15 mouse cellular contexts compared by ENCODE assay signal in the genomic region with DNA sequence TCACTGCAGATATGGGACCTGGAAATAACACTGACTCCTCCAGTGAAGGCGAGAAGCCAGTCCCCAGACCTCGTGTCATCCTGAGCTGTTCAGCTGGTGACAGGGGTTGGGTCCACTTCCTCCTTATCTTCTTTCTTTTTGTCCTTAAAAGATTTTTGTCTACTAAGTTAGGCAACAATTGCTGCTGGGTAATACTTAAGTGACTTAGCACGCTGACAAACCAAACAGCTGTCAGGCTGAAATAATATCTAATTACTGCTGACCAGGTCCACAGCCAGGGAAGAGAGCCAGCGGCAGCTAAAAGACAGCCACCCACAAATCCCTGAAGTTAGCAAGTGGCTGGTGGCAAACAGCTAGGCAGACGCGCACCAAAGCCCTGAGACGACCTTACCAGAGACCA. TPM values are rescaled to one million over a fixed set of nuclear protein-coding genes. Genes with fewer than 3 reads are reported as not detected.
DNase-seq lines count a peak whose midpoint lies in the region; ATAC-seq and TF ChIP-seq lines count a peak whose summit lies in the region.
"Had no signal": no experiment of that assay in that cellular context is flagged by ENCODE, and none has a peak within 500 bp of the region (broad histone marks: within the 10 kb centered on the region; RNA-seq: fewer than 3 reads in every experiment).

No protein-coding gene starts in this region.

- H3K27me3 ChIP-seq in liver, embryonic 15.5 days = no peaks in the 10 kb centered on the region
- H3K27me3 ChIP-seq in liver, embryonic 11.5 days (replicated peaks; ENCODE audit: control insufficient read depth, insufficient read depth, low read length) = no peaks in the 10 kb centered on the region
- no peaks in the 10 kb centered on the region for H3K27me3 ChIP-seq in heart, embryonic 12.5 days (replicated peaks)
- no peaks in the 10 kb centered on the region for H3K27me3 ChIP-seq in myocyte (ENCODE audit: control insufficient read depth, insufficient read depth, insufficient read length)
- no peaks in the 10 kb centered on the region for H3K27me3 ChIP-seq in liver, postnatal 0 days (ENCODE audit: insufficient read depth, low read length)
- H3K27me3 ChIP-seq: liver, embryonic 12.5 days had no signal

- no peaks in the 10 kb centered on the region; the same call in 1 of the 2 replicates for H3K4me1 ChIP-seq in liver, embryonic 15.5 days (replicated peaks)
- peaks cover 5% of the 10 kb centered on the region; the same call in 1 of the 2 replicates for H3K4me1 ChIP-seq in liver, embryonic 11.5 days (replicated peaks; ENCODE audit: control insufficient read depth, insufficient read depth, low read length)
- H3K4me1 ChIP-seq in brown adipose tissue, adult 24 weeks (ENCODE audit: control insufficient read depth, insufficient read depth, insufficient read length, low read length) = peaks cover 4% of the 10 kb centered on the region
- H3K4me1 ChIP-seq in heart, embryonic 12.5 days (replicated peaks) = peaks cover 21% of the 10 kb centered on the region
- no peaks in the 10 kb centered on the region for H3K4me1 ChIP-seq in liver, postnatal 0 days (ENCODE audit: insufficient read depth)
- H3K4me1 ChIP-seq: liver, embryonic 12.5 days had no signal

- no peak for TF ChIP-seq EP300 in liver, postnatal 0 days (IDR thresholded peaks at IDR 0.05; ENCODE audit: low read depth)

- no peak for DNase-seq in liver, embryonic 11.5 days (ENCODE audit: low spot score)
- DNase-seq in cerebellum, postnatal 4 days (ENCODE audit: low spot score in 2 of 2) = no peak
- DNase-seq in liver, postnatal 0 days = no peak
- DNase-seq: adrenal gland, adult 8-10 months; cerebellum, adult 18-20 months; kidney, adult 9 months; thymus, postnatal 14 days had no signal

- no peak overlapping the region for H3ac ChIP-seq in myocyte (ENCODE audit: control insufficient read depth, insufficient read length)

- no peak for TF ChIP-seq POLR2A in myocyte (IDR thresholded peaks at IDR 0.05; ENCODE audit: insufficient read length, low read depth)

- H3K9me3 ChIP-seq in liver, embryonic 15.5 days (replicated peaks) = no peaks in the 10 kb centered on the region
- no peaks in the 10 kb centered on the region for H3K9me3 ChIP-seq in liver, embryonic 11.5 days (ENCODE audit: control insufficient read depth, low read length)
- 0 out of 2 replicates have a peak, but pooled peaks cover 6% of the 10 kb centered on the region for H3K9me3 ChIP-seq in heart, embryonic 12.5 days (replicated peaks)
- H3K9me3 ChIP-seq in liver, postnatal 0 days (ENCODE audit: low read length) = no peaks in the 10 kb centered on the region
- H3K9me3 ChIP-seq: midbrain, embryonic 10.5 days had no signal

- no peaks in the 10 kb centered on the region for H3K79me2 ChIP-seq in myocyte (ENCODE audit: control insufficient read depth, insufficient read depth)

- H3K36me3 ChIP-seq in liver, embryonic 15.5 days (replicated peaks) = peaks cover 68% of the 10 kb centered on the region
- H3K36me3 ChIP-seq in liver, embryonic 11.5 days (ENCODE audit: control insufficient read depth, insufficient read depth, low read length) = peaks cover 38% of the 10 kb centered on the region
- H3K36me3 ChIP-seq in heart, embryonic 12.5 days = peaks cover 48% of the 10 kb centered on the region
- H3K36me3 ChIP-seq in myocyte (ENCODE audit: control insufficient read depth, insufficient read depth) = peaks cover 11% of the 10 kb centered on the region
- H3K36me3 ChIP-seq in liver, postnatal 0 days (replicated peaks; ENCODE audit: insufficient read depth, low read length) = peaks cover 60% of the 10 kb centered on the region

- TF ChIP-seq CTCF in liver, postnatal 0 days (IDR thresholded peaks at IDR 0.05; ENCODE audit: low read depth) = no peak

- WGBS in liver, embryonic 15.5 days (ENCODE audit: insufficient replicate concordance) = 56% methylated on average over 7 of the region's 7 CpGs
- WGBS in liver, embryonic 11.5 days = 59% methylated on average over 7 of the region's 7 CpGs
- WGBS in heart, embryonic 12.5 days = 36% methylated on average over 7 of the region's 7 CpGs
- 72% methylated on average over 7 of the region's 7 CpGs for WGBS in liver, postnatal 0 days (ENCODE audit: insufficient replicate concordance)

- no peak overlapping the region for H3K4me2 ChIP-seq in liver, embryonic 15.5 days
- H3K4me2 ChIP-seq in liver, embryonic 11.5 days = no peak overlapping the region
- no peak overlapping the region for H3K4me2 ChIP-seq in heart, embryonic 12.5 days
- peak overlapping the region; percentile 27 for H3K4me2 ChIP-seq in myocyte (ENCODE audit: low read depth)
- no peak overlapping the region for H3K4me2 ChIP-seq in liver, postnatal 0 days (ENCODE audit: low read depth, low read length)
- H3K4me2 ChIP-seq: liver, embryonic 12.5 days had no signal

- H3K4me3 ChIP-seq in liver, embryonic 15.5 days (replicated peaks) = no peak overlapping the region
- no peak overlapping the region for H3K4me3 ChIP-seq in liver, embryonic 11.5 days (ENCODE audit: low read depth, low read length)
- no peak overlapping the region for H3K4me3 ChIP-seq in brown adipose tissue, adult 24 weeks (ENCODE audit: insufficient read depth, low read depth, low read length)
- H3K4me3 ChIP-seq in heart, embryonic 12.5 days = no peak overlapping the region
- no peak overlapping the region for H3K4me3 ChIP-seq in myocyte
- H3K4me3 ChIP-seq in liver, postnatal 0 days (ENCODE audit: low read depth, low read length) = no peak overlapping the region
- H3K4me3 ChIP-seq: left cerebral cortex, adult 2 months; liver, embryonic 12.5 days; midbrain, embryonic 10.5 days had no signal

- ATAC-seq in liver, embryonic 15.5 days (ENCODE audit: insufficient read depth) = no peak
- ATAC-seq in liver, embryonic 11.5 days (replicated peaks; ENCODE audit: low FRiP score) = no peak
- no peak for ATAC-seq in heart, embryonic 12.5 days (ENCODE audit: insufficient number of reproducible peaks, low FRiP score)
- no peak for ATAC-seq in liver, postnatal 0 days
- ATAC-seq: hindbrain, embryonic 16.5 days; liver, embryonic 12.5 days had no signal

- H3K27ac ChIP-seq in liver, embryonic 15.5 days (replicated peaks) = 0 out of 2 replicates have a peak overlapping the region, but pooled peaks have one; percentile 2
- no peak overlapping the region for H3K27ac ChIP-seq in liver, embryonic 11.5 days (ENCODE audit: low read depth, low read length)
- H3K27ac ChIP-seq in brown adipose tissue, adult 24 weeks (replicated peaks; ENCODE audit: low read depth, low read length) = 0 out of 2 replicates have a peak overlapping the region, but pooled peaks have one; percentile 31
- H3K27ac ChIP-seq in heart, embryonic 12.5 days (ENCODE audit: poor library complexity, severe bottlenecking) = peak overlapping the region; percentile 53; the same call in 1 of the 2 replicates
- H3K27ac ChIP-seq in liver, postnatal 0 days (ENCODE audit: low read depth) = no peak overlapping the region
- H3K27ac ChIP-seq: left cerebral cortex, adult 2 months; liver, embryonic 12.5 days; midbrain, embryonic 10.5 days had no signal

- H3K9ac ChIP-seq in liver, embryonic 15.5 days = no peak overlapping the region
- H3K9ac ChIP-seq in liver, embryonic 11.5 days (ENCODE audit: low read depth, low read length) = no peak overlapping the region
- H3K9ac ChIP-seq in heart, embryonic 12.5 days = no peak overlapping the region
- H3K9ac ChIP-seq in liver, postnatal 0 days (replicated peaks) = no peak overlapping the region
- H3K9ac ChIP-seq: liver, embryonic 12.5 days had no signal

RNA-seq across cellular contexts. Expression of a gene that starts 34.8 kb away (rescaled TPM):
- polyA plus RNA-seq in liver, embryonic 15.5 days (2015; fragmentation: Nextera tagmentation; extraction: Ambion mirVana) = 1.5 and 1.9 TPM in 2 replicates
- polyA plus RNA-seq in liver, embryonic 11.5 days (2014; fragmentation: Nextera tagmentation; extraction: Ambion mirVana) = 3.1 and 3.8 TPM in 2 replicates
- polyA plus RNA-seq in brown adipose tissue, adult 24 weeks (2012; ENCODE audit: insufficient read depth, insufficient read length, missing spikeins) = 9.4 and 11.1 TPM in 2 replicates
- 6.5 and 7.0 TPM in 2 replicates for polyA plus RNA-seq in heart, embryonic 12.5 days (2016; fragmentation: Nextera tagmentation; extraction: Ambion mirVana)
- 10.4 TPM for polyA plus RNA-seq in myocyte (2012; fragmentation: generic; extraction: Trizol)
- 1.6 and 1.9 TPM in 2 replicates for polyA plus RNA-seq in liver, postnatal 0 days (2015; fragmentation: Nextera tagmentation; extraction: Ambion mirVana)

RNA-seq across cellular contexts. Expression of a gene that starts 42.8 kb away (rescaled TPM):
- polyA plus RNA-seq in liver, embryonic 15.5 days (2015; fragmentation: Nextera tagmentation; extraction: Ambion mirVana) = not detected in 2 replicates
- not detected in 2 replicates for polyA plus RNA-seq in liver, embryonic 11.5 days (2014; fragmentation: Nextera tagmentation; extraction: Ambion mirVana)
- not detected in 2 replicates for polyA plus RNA-seq in brown adipose tissue, adult 24 weeks (2012; ENCODE audit: insufficient read depth, insufficient read length, missing spikeins)
- not detected in 2 replicates for polyA plus RNA-seq in heart, embryonic 12.5 days (2016; fragmentation: Nextera tagmentation; extraction: Ambion mirVana)
- polyA plus RNA-seq in myocyte (2012; fragmentation: generic; extraction: Trizol) = not detected
- not detected in 2 replicates for polyA plus RNA-seq in liver, postnatal 0 days (2015; fragmentation: Nextera tagmentation; extraction: Ambion mirVana)
- polyA plus RNA-seq: liver, embryonic 12.5 days had no signal

RNA-seq across cellular contexts. Expression of a gene that starts 45.0 kb away (rescaled TPM):
- 20.6 and 22.5 TPM in 2 replicates for polyA plus RNA-seq in liver, embryonic 15.5 days (2015; fragmentation: Nextera tagmentation; extraction: Ambion mirVana)
- 46.0 and 50.1 TPM in 2 replicates for polyA plus RNA-seq in liver, embryonic 11.5 days (2014; fragmentation: Nextera tagmentation; extraction: Ambion mirVana)
- 15.1 and 18.4 TPM in 2 replicates for polyA plus RNA-seq in brown adipose tissue, adult 24 weeks (2012; ENCODE audit: insufficient read depth, insufficient read length, missing spikeins)
- 35.0 and 35.3 TPM in 2 replicates for polyA plus RNA-seq in heart, embryonic 12.5 days (2016; fragmentation: Nextera tagmentation; extraction: Ambion mirVana)
- polyA plus RNA-seq in myocyte (2012; fragmentation: generic; extraction: Trizol) = 12.0 TPM
- 15.4 and 16.4 TPM in 2 replicates for polyA plus RNA-seq in liver, postnatal 0 days (2015; fragmentation: Nextera tagmentation; extraction: Ambion mirVana)

RNA-seq across cellular contexts. Expression of a gene that starts 45.8 kb away (rescaled TPM):
- not detected in 2 replicates for polyA plus RNA-seq in liver, embryonic 15.5 days (2015; fragmentation: Nextera tagmentation; extraction: Ambion mirVana)
- not detected in 2 replicates for polyA plus RNA-seq in liver, embryonic 11.5 days (2014; fragmentation: Nextera tagmentation; extraction: Ambion mirVana)
- polyA plus RNA-seq in brown adipose tissue, adult 24 weeks (2012; ENCODE audit: insufficient read depth, insufficient read length, missing spikeins) = not detected in 2 replicates
- polyA plus RNA-seq in heart, embryonic 12.5 days (2016; fragmentation: Nextera tagmentation; extraction: Ambion mirVana) = not detected in 2 replicates
- 0.05 TPM for polyA plus RNA-seq in myocyte (2012; fragmentation: generic; extraction: Trizol)
- not detected in 2 replicates for polyA plus RNA-seq in liver, postnatal 0 days (2015; fragmentation: Nextera tagmentation; extraction: Ambion mirVana)
- polyA plus RNA-seq: liver, embryonic 12.5 days had no signal

RNA-seq across cellular contexts. Expression of a gene that starts 53.6 kb away (rescaled TPM):
- polyA plus RNA-seq in liver, embryonic 15.5 days (2015; fragmentation: Nextera tagmentation; extraction: Ambion mirVana) = 8.2 and 8.7 TPM in 2 replicates
- polyA plus RNA-seq in liver, embryonic 11.5 days (2014; fragmentation: Nextera tagmentation; extraction: Ambion mirVana) = 26.3 and 27.8 TPM in 2 replicates
- polyA plus RNA-seq in brown adipose tissue, adult 24 weeks (2012; ENCODE audit: insufficient read depth, insufficient read length, missing spikeins) = 18.9 and 34.2 TPM in 2 replicates
- 6.6 and 8.3 TPM in 2 replicates for polyA plus RNA-seq in heart, embryonic 12.5 days (2016; fragmentation: Nextera tagmentation; extraction: Ambion mirVana)
- 27.2 TPM for polyA plus RNA-seq in myocyte (2012; fragmentation: generic; extraction: Trizol)
- polyA plus RNA-seq in liver, postnatal 0 days (2015; fragmentation: Nextera tagmentation; extraction: Ambion mirVana) = 4.7 and 6.0 TPM in 2 replicates

Comparison
In these comparisons a context has a peak if more than half of its experiments do, and no peak if none do; other contexts are left out.
1. H3K27ac ChIP-seq: peak in liver, embryonic 15.5 days (single experiment), brown adipose tissue, adult 24 weeks (single experiment) and heart, embryonic 12.5 days (single experiment); none in liver, embryonic 11.5 days (single experiment) and liver, postnatal 0 days (single experiment).